Mouse (Mus musculus): ENCODE results near the gene Trp53rkb. TPM values are rescaled to one million over a fixed set of nuclear protein-coding genes. Genes with fewer than 3 reads are reported as not detected.
"Not testable (repeated sequence)": the region's sequence is repeated elsewhere in the genome, so short reads cannot be mapped to it uniquely, and the experiment has no call there.

Trp53rkb gene
- polyA plus RNA-seq, 1 experiment from 2014 or later = 8.2 TPM

DNA sequence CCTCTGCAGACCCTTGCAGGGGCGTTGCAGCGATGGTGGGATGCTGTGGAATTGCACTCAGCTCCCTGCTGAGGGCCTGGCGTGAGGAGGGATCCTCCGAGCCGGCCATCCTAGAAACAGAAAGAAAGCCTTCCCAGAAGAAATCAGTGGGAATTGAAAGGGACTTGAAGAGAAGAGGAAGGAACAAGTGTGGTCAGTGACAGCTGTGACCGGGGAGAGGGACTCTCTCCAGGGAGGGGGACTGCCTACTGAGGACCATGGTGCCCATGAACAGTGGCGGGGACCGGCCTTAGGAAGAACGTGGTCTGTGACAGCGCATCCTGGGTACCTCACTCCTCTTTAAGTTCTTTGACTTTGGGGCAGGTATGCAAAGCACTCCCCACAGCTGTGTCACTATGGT lies 18.7 kb upstream of the Trp53rkb start:
- no peak overlapping the region for H3K4me3 ChIP-seq
- 67% methylated on average over 8 of the region's 10 CpGs for WGBS
- no peaks in the 10 kb centered on the region for H3K9me3 ChIP-seq
- no peaks in the 10 kb centered on the region for H3K36me3 ChIP-seq
- no peak overlapping the region for H3K9ac ChIP-seq
- no peaks in the 10 kb centered on the region for H3K4me1 ChIP-seq (replicated peaks)
- H3K27me3 ChIP-seq = no peaks in the 10 kb centered on the region
- ATAC-seq (ENCODE audit: low FRiP score) = no peak
- no peak overlapping the region for H3K27ac ChIP-seq
- no peak overlapping the region for H3K4me2 ChIP-seq

DNA sequence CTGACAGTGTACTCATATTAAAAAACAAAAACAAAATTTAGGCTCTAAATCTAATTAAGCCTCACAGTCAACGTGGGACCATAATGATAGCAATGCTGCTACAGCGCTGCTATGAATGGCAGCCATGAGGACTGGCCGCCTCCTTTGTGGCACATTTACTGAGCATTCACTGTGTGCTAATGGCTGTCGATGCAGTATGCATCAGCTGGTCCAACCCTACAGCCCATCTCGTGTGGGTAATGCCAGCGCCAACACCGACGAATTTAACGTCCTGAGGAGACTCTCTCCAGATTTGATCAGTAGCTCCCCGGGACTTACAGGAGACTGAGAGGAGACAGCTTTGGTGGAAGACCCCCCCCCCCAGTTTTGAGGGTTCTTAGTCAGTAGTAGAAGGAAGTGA lies 18.1 kb upstream of the Trp53rkb start:
- no peak overlapping the region for H3K9ac ChIP-seq
- H3K4me2 ChIP-seq = no peak overlapping the region
- H3K4me3 ChIP-seq = no peak overlapping the region
- H3K27me3 ChIP-seq = no peaks in the 10 kb centered on the region
- H3K9me3 ChIP-seq = no peaks in the 10 kb centered on the region
- H3K4me1 ChIP-seq (replicated peaks) = no peaks in the 10 kb centered on the region
- H3K27ac ChIP-seq = no peak overlapping the region
- ATAC-seq (ENCODE audit: low FRiP score) = no peak
- 82% methylated on average over 10 of the region's 10 CpGs for WGBS
- H3K36me3 ChIP-seq = no peaks in the 10 kb centered on the region

DNA sequence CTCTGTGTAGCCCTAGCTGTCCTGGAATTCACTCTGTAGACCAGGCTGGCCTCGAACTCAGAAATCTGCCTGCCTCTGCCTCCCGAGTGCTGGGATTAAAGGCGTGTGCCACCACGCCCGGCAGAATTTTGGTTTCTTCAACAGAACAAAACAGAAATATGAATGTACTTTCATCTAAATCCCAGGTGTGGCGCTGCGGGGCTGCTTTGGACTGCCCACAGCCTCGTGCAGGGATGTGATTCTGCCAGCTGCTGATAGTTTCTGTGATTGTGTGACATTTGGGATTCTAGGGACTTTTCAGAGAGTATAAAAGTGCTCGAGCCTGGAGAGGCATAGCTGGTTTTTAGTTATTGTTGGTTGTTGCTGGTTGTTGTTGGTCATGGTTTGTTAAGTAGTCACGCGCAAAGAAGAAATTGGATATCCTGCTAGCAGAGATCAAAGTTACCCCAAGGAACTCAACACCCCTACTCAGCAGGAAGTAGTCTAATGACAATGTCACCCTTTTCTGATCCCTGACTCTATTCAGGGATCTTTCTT lies 16.9 kb upstream of the Trp53rkb start:
- 67% methylated on average over 11 of the region's 11 CpGs for WGBS
- H3K4me1 ChIP-seq (replicated peaks) = 0 out of 2 replicates have a peak, but pooled peaks cover 2% of the 10 kb centered on the region
- no peaks in the 10 kb centered on the region for H3K27me3 ChIP-seq
- H3K4me2 ChIP-seq = no peak overlapping the region
- no peak overlapping the region for H3K4me3 ChIP-seq
- H3K9me3 ChIP-seq = no peaks in the 10 kb centered on the region
- no peak for ATAC-seq (ENCODE audit: low FRiP score)
- H3K36me3 ChIP-seq = no peaks in the 10 kb centered on the region
- H3K27ac ChIP-seq = no peak overlapping the region
- no peak overlapping the region for H3K9ac ChIP-seq

DNA sequence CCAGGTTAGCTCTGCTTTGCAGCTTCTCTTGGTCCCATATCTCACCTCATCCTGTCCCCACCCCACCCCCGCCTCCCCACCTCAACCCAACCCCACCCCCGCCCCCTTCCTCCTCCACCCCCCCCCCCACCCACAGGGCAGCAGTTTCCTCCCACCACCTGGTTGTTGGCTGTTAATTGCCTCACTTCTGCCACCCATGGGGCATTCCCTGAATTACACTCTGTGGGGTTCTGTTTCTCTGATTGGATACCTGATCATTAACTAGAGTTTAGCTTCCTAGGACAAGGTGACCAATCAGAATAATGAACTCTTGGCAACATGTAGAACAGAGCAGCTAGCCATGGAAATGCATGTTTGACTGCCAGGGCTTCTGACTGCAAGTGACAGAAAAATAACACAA lies 16.1 kb upstream of the Trp53rkb start:
- no CpG with 5 or more reads among the region's 2 CpGs for WGBS

DNA sequence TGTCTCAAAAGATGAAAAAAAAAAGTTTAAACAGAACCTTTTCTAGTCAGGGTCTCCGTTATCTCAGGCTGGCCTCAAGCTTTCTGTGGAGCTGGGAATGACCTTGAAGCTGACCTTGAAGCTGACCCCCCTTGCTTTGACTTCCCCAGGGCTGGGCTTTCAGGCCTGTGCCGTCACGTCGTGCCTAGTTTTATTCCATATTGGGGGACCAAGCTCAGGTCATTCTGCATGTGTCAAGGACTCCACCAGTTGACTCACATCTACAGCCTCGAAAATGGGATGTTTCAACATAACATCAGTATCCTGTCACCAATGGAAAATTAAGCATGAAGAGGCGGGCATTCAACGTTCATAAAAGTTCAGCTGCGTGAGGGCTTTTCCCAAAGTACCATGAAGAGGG lies 12.4 kb upstream of the Trp53rkb start:
- no peak for ATAC-seq (ENCODE audit: low FRiP score)
- Histone ChIP-seq H3K9ac (no peak overlapping the region), H3K9me3 (no peaks in the 10 kb centered on the region), H3K27ac (no peak overlapping the region), H3K4me2 (no peak overlapping the region), H3K4me1 (replicated peaks) (0 out of 2 replicates have a peak, but pooled peaks cover 7% of the 10 kb centered on the region), H3K27me3 (0 out of 2 replicates have a peak, but pooled peaks cover 5% of the 10 kb centered on the region), H3K36me3 (no peaks in the 10 kb centered on the region), H3K4me3 (no peak overlapping the region)
- WGBS = 52% methylated on average over 8 of the region's 8 CpGs

More for the DNA sequence above, 16.1 kb upstream of the Trp53rkb start:
- H3K27me3 ChIP-seq = 0 out of 2 replicates have a peak, but pooled peaks cover 5% of the 10 kb centered on the region
- no peak overlapping the region for H3K4me2 ChIP-seq
- H3K9me3 ChIP-seq = no peaks in the 10 kb centered on the region
- ATAC-seq (ENCODE audit: low FRiP score) = no peak
- H3K9ac ChIP-seq = no peak overlapping the region
- no peak overlapping the region for H3K4me3 ChIP-seq
- 0 out of 2 replicates have a peak, but pooled peaks cover 7% of the 10 kb centered on the region for H3K4me1 ChIP-seq (replicated peaks)
- H3K36me3 ChIP-seq = no peaks in the 10 kb centered on the region
- no peak overlapping the region for H3K27ac ChIP-seq

DNA sequence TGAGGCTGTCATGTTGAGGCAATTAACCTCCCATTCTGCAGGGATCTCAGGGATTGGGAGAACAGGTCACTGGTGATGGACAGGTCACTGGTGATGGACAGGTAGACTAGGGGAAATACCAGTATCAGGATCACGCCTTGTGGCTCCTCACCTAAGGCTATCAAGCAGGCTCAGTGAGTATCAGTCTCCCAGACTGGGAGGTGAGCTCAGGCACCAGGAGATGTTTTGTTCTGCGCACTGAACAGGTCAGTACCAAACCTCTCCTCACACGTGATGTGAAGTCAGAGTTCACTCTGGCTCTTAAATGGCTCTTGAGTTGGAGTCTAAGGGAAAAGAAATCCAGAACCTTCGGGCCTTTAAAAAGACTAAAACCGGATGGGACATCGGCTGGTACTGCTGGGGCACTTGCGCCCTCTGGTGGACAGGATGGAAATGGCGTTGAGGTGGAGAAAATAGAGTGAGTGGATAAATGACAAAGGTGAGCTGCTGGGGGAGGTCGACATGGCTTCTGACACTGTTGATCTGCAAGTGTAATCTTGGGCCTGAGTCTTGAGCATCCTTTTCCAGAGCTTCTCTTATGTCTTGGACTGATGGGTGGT lies 11.3 kb upstream of the Trp53rkb start:
- ATAC-seq (ENCODE audit: low FRiP score) = no peak
- H3K4me2 ChIP-seq = no peak overlapping the region
- H3K9me3 ChIP-seq = no peaks in the 10 kb centered on the region
- no peak overlapping the region for H3K4me3 ChIP-seq
- H3K9ac ChIP-seq = no peak overlapping the region
- peaks cover 18% of the 10 kb centered on the region for H3K4me1 ChIP-seq (replicated peaks)
- no peaks in the 10 kb centered on the region for H3K36me3 ChIP-seq
- H3K27ac ChIP-seq = no peak overlapping the region
- H3K27me3 ChIP-seq = 0 out of 2 replicates have a peak, but pooled peaks cover 5% of the 10 kb centered on the region
- WGBS = 12% methylated on average over 9 of the region's 9 CpGs

DNA sequence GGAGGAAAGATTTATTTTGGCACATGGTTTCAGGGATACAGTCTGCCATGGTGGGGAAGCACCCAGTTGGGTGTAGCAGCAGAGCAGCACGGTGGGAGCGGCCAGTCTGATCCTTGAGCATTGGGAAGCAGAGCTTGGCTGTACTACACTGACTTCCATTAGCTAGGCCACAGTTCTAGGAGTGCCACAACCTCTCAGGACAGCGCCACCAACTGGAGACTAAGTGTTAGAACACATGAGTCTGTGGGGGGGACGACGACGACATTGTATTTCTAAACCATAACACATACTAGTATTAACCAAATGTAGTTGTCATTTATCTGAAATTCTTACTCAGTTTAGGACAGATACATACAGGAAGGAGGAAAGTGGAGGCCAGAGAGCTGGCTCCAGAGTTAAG lies 8.0 kb upstream of the Trp53rkb start:
- Histone ChIP-seq H3K27ac (no peak overlapping the region), H3K27me3 (0 out of 2 replicates have a peak, but pooled peaks cover 5% of the 10 kb centered on the region), H3K4me2 (no peak overlapping the region), H3K4me1 (replicated peaks) (peaks cover 27% of the 10 kb centered on the region), H3K9me3 (no peaks in the 10 kb centered on the region), H3K9ac (no peak overlapping the region), H3K4me3 (no peak overlapping the region), H3K36me3 (no peaks in the 10 kb centered on the region)
- ATAC-seq (ENCODE audit: low FRiP score) = no peak
- 82% methylated on average over 6 of the region's 6 CpGs for WGBS

DNA sequence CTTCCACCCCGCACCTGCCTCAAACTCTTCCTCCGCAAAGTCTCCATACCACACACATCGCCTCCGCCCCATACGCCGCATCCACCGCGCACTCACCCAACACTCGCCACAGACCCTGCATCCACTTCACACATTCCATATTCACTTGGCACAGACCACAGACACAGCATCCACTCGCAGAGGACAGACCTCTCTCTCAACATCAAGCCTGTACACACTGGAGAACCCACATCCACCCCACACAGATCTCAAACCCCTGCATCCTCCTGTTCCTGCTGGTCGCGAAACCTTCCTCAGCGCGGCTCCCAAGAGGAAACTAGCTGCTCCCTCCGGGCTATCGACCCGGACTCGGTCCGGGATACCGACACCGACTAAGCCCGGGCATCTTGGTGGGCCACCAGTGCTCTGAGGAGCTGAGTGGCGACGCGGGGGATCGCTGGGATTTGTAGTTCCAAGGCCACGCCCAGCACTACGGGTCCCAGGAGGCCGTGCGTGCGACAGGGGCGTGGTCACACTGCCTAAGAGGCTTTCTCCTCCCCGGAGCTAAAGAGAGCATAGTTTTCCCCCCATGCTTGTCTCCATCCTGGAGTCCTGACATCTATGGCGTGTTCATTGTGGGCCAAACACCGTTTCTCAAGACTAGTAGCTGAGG lies 5.9 kb upstream of the Trp53rkb start:
- Histone ChIP-seq H3K27ac (peak overlapping the region; percentile 60; the same call in 1 of the 2 replicates), H3K4me3 (peak overlapping the region; percentile 57), H3K9me3 (no peaks in the 10 kb centered on the region), H3K27me3 (no peaks in the 10 kb centered on the region), H3K4me1 (replicated peaks) (peaks cover 20% of the 10 kb centered on the region), H3K4me2 (peak overlapping the region; percentile 73), H3K36me3 (no peaks in the 10 kb centered on the region), H3K9ac (peak overlapping the region; percentile 81)
- ATAC-seq (ENCODE audit: low FRiP score) = peak; percentile 95
- under 1% methylated on average over 35 of the region's 35 CpGs for WGBS

DNA sequence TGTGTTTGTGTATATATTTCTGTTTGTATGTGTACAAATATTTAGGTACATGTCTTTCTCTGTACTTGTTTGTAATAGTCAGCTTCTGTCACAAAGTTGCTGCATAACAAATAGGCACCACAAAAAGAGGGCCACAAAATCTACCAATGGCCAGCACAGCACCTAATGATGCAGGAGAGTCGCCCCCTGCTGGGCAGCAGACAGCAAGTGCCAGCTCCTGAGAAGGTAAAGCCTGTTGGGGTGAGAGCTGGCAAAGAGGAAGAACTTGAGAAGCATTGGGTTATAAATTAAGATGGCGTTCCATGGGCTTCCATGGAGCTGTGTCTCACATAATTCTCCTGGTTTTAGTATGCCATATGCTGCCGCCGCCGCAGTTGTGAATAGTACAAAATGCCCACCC lies 593 bp upstream of the Trp53rkb start:
- H3K27ac ChIP-seq = peak overlapping the region; percentile 78
- H3K4me3 ChIP-seq = no peak overlapping the region
- no peak for ATAC-seq (ENCODE audit: low FRiP score)
- H3K4me2 ChIP-seq = no peak overlapping the region
- no peak overlapping the region for H3K9ac ChIP-seq
- H3K4me1 ChIP-seq (replicated peaks) = peaks cover 28% of the 10 kb centered on the region
- 63% methylated on average over 5 of the region's 5 CpGs for WGBS
- H3K27me3 ChIP-seq = no peaks in the 10 kb centered on the region
- no peaks in the 10 kb centered on the region for H3K9me3 ChIP-seq
- H3K36me3 ChIP-seq = peaks cover 10% of the 10 kb centered on the region

DNA sequence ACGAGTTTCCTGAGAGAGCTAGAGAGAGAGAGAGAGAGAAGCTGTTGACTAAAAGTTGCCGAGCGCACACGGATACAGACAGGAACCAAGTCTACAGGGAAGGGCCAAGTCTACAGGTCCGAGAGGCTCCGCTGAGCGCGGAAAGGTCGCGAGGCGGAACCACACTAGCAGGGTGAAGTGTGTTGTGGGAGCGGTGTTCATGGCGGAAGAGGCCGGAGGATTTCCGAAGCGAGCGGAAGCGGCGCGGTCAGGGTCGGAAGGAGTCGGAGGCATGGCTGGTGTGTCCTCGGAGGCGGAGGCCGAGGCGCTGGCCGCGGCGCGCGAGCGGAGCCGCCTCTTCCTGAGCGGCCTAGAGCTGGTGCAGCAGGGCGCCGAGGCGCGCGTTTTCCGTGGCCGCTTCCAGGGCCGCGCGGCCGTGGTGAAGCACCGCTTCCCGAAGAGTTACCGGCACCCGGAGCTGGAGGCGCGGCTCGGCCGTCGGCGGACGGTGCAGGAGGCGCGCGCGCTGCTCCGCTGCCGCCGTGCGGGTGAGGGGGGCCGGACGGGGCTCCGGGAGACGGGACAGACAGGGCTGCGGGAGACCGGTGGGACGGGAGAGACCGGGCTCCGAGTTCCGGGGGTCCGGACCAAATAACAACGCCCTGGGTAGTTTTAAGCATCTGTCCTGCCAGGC lies 1.3 kb downstream of the Trp53rkb start:
- peak overlapping the region; percentile 78 for H3K27ac ChIP-seq
- ATAC-seq (ENCODE audit: low FRiP score) = peak; percentile 90
- H3K9me3 ChIP-seq, H3K27me3 ChIP-seq: not testable (repeated sequence)
- peaks cover 29% of the 10 kb centered on the region for H3K36me3 ChIP-seq
- peak overlapping the region; percentile 90 for H3K9ac ChIP-seq
- peak overlapping the region; percentile 68 for H3K4me2 ChIP-seq
- H3K4me3 ChIP-seq = peak overlapping the region; percentile 75
- WGBS = under 1% methylated on average over 67 of the region's 76 CpGs
- H3K4me1 ChIP-seq (replicated peaks) = peaks cover 23% of the 10 kb centered on the region

DNA sequence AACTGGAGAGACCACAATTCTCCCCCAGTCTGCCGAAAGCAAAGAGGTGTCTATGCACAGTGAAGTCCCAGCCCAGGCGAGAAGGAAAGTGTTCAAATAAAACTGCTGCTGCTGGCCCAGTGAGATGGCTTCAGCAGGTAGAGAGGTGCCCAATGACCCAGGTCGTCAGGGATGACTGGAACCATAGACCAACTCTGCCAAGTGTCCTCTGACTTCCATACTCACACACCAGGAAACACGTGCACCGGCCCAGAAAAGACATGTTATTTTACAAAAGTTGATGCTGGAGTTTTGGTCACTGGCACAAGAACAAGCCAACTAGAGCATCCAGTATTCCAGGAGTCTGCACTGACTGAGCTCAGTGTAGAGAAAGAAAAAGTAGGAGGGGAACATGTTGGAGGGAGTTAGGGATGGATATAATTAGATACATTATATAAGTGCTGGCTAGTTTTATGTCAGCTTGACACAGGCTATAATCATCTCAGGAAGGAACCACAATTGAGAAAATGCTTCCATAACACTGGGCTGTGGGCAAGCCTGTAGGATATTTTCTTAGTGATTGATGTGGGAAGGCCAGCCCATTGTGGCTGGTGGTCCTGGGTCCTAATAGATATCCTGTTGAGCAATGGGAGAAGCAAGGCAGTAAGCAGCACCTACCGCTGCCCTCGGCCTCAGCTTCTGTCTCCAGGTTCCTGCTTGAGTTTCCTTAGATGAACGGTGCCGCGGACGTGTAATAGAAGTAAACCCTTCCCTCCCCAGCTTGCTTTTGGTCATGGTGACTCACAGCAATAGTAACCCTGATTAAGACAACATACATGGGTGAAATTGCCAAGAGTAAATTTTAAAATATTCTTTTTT lies 7.5 kb downstream of the Trp53rkb start:
- Histone ChIP-seq H3K36me3 (peaks cover 41% of the 10 kb centered on the region), H3K9ac (no peak overlapping the region), H3K27ac (no peak overlapping the region), H3K9me3 (no peaks in the 10 kb centered on the region), H3K4me1 (replicated peaks) (peaks cover under 1% of the 10 kb centered on the region), H3K4me3 (no peak overlapping the region), H3K27me3 (0 out of 2 replicates have a peak, but pooled peaks cover 6% of the 10 kb centered on the region), H3K4me2 (no peak overlapping the region)
- WGBS = 83% methylated on average over 11 of the region's 11 CpGs
- no peak for ATAC-seq (ENCODE audit: low FRiP score)

DNA sequence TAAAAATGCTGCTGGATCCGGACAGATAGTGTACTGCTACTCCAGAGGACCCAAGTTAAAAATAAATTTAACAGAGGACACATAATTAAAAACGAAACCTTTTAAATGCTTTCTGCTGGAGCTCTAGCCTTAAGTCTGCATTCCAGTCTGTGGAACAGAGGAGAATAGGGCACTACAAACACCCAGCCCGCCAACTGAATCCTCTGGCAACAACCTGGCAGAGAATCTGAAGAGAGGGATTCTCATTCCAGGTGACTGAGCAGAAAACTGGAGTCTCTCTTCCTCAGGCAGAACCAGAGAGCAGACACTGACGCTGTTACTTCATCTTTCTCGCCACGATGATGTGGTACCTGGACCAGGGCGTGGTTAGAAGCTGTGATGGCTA lies 8.1 kb downstream of the Trp53rkb start:
- Histone ChIP-seq H3K27ac (no peak overlapping the region), H3K27me3 (0 out of 2 replicates have a peak, but pooled peaks cover 6% of the 10 kb centered on the region), H3K4me3 (no peak overlapping the region), H3K4me2 (no peak overlapping the region), H3K36me3 (peaks cover 41% of the 10 kb centered on the region), H3K9me3 (no peaks in the 10 kb centered on the region), H3K4me1 (replicated peaks) (no peaks in the 10 kb centered on the region), H3K9ac (no peak overlapping the region)
- WGBS = 89% methylated on average over 7 of the region's 7 CpGs
- ATAC-seq (ENCODE audit: low FRiP score) = no peak
